In genomic region chr11:60076790-60077189, GRCm38 (mm10) we compare ENCODE assay signal across 10 mouse cellular contexts. TPM values are rescaled to one million over a fixed set of nuclear protein-coding genes. Genes with fewer than 3 reads are reported as not detected.
DNase-seq lines count a peak whose midpoint lies in the region; ATAC-seq and TF ChIP-seq lines count a peak whose summit lies in the region.
"Had no signal": no experiment of that assay in that cellular context is flagged by ENCODE, and none has a peak within 500 bp of the region (broad histone marks: within the 10 kb centered on the region; RNA-seq: fewer than 3 reads in every experiment).

No protein-coding gene starts in this region.

- peak; percentile 61 for DNase-seq in kidney, adult 18-20 months
- DNase-seq in MN1 (ENCODE audit: low spot score), result peak; percentile 89
- peak; percentile 76 to 77 for DNase-seq in cerebellum, adult 2 months
- peak; percentile 61 for DNase-seq in gastrocnemius, postnatal 14 days
- DNase-seq in layer of hippocampus, adult 9-11 months, result peak; percentile 61
- DNase-seq in splenic B cell, adult 2 months (ENCODE audit: low read depth, low spot score), result peak; percentile 86

- no peak overlapping the region for H3K27ac ChIP-seq in kidney, embryonic 16.5 days (ENCODE audit: low read length)
- H3K27ac ChIP-seq in cerebellum, adult 2 months (ENCODE audit: insufficient read depth, low read length), result no peak overlapping the region
- H3K27ac ChIP-seq: neural tube, embryonic 12.5 days had no signal

- peaks cover 9% of the 10 kb centered on the region; the same call in 1 of the 2 replicates for H3K4me1 ChIP-seq in kidney, embryonic 16.5 days (ENCODE audit: insufficient read depth, low read length)
- peaks cover 9% of the 10 kb centered on the region for H3K4me1 ChIP-seq in cerebellum, adult 2 months (ENCODE audit: control insufficient read depth, insufficient read depth, low read length)
- H3K4me1 ChIP-seq: neural tube, embryonic 12.5 days had no signal

- H3K4me3 ChIP-seq in kidney, embryonic 16.5 days (ENCODE audit: low read length), result no peak overlapping the region
- H3K4me3 ChIP-seq in cerebellum, adult 2 months (replicated peaks; ENCODE audit: insufficient read depth, low read depth, low read length), result no peak overlapping the region
- H3K4me3 ChIP-seq: erythroblast, embryonic 14.5 days; neural tube, embryonic 12.5 days had no signal

- intact Hi-C loops in gastrocnemius, postnatal 14 days (cut with DNase I; ENCODE audit: low total_unique reads), result loop anchor here (5.0 kb wide), 3 partner anchors 49 to 194 kb away; no protein-coding TSS in a partner anchor

- no peak overlapping the region for H3K4me2 ChIP-seq in kidney, embryonic 16.5 days (replicated peaks; ENCODE audit: low read depth, low read length)
- H3K4me2 ChIP-seq: neural tube, embryonic 12.5 days had no signal

- TF ChIP-seq POLR2A in cerebellum, adult 2 months (IDR thresholded peaks at IDR 0.05; ENCODE audit: borderline replicate concordance, insufficient read depth, low read length), result no peak

- H3K27me3 ChIP-seq in kidney, embryonic 16.5 days (ENCODE audit: insufficient read depth, low read length), result no peaks in the 10 kb centered on the region
- H3K27me3 ChIP-seq in cerebellum, adult 2 months (ENCODE audit: control insufficient read depth, insufficient read depth, low read length), result no peaks in the 10 kb centered on the region
- H3K27me3 ChIP-seq in splenic B cell, adult 2 months (ENCODE audit: control insufficient read depth, insufficient read depth, low read length, poor library complexity, severe bottlenecking), result no peaks in the 10 kb centered on the region
- H3K27me3 ChIP-seq: neural tube, embryonic 12.5 days had no signal

- H3K9me3 ChIP-seq in kidney, embryonic 16.5 days (ENCODE audit: low read length), result no peaks in the 10 kb centered on the region
- H3K9me3 ChIP-seq: neural tube, embryonic 12.5 days had no signal

- no peak for ATAC-seq in kidney, embryonic 16.5 days (ENCODE audit: low FRiP score, low TSS enrichment)
- ATAC-seq in megakaryocyte-erythroid progenitor cell, adult 5-6 weeks (replicated peaks; ENCODE audit: low FRiP score, low TSS enrichment, poor library complexity, severe bottlenecking), result peak; percentile 70

- peak; percentile 77 for TF ChIP-seq CTCF in cerebellum, adult 2 months (IDR thresholded peaks at IDR 0.05; ENCODE audit: borderline replicate concordance, insufficient read depth, low read depth, low read length)

- no peak overlapping the region for H3K9ac ChIP-seq in kidney, embryonic 16.5 days (replicated peaks; ENCODE audit: low read length)
- H3K9ac ChIP-seq: neural tube, embryonic 12.5 days had no signal

- H3K36me3 ChIP-seq in kidney, embryonic 16.5 days (ENCODE audit: insufficient read depth, low read length), result no peaks in the 10 kb centered on the region
- H3K36me3 ChIP-seq in splenic B cell, adult 2 months (ENCODE audit: control insufficient read depth, insufficient read depth, low read length, poor library complexity, severe bottlenecking), result no peaks in the 10 kb centered on the region
- H3K36me3 ChIP-seq: neural tube, embryonic 12.5 days had no signal

- WGBS in kidney, embryonic 16.5 days, result 13% methylated on average over 4 of the region's 4 CpGs
- WGBS in cerebellum, adult 2 months, result 17% methylated on average over 4 of the region's 4 CpGs

RNA-seq across cellular contexts. Expression of gene Rai1, which starts 28.0 kb away (rescaled TPM):
- polyA plus RNA-seq in kidney, embryonic 16.5 days (2015; fragmentation: Nextera tagmentation; extraction: Ambion mirVana), result 21.5 and 24.0 TPM in 2 replicates
- 39.3 and 42.5 TPM in 2 replicates for polyA plus RNA-seq in cerebellum, adult 2 months (2012; rRNA removed)
- 10 to 100 TPM; 15.9 to 18.3 TPM for total RNA-seq in gastrocnemius, postnatal 14 days (2021)
- 55.9 and 58.6 TPM in 2 replicates for total RNA-seq in megakaryocyte-erythroid progenitor cell, adult 5-6 weeks (2014; fragmentation: Nextera tagmentation)
- total RNA-seq in megakaryocyte-erythroid progenitor cell, adult 5-6 weeks (2017), result 5.9 and 8.3 TPM in 2 replicates

RNA-seq across cellular contexts. Expression of gene Pemt, which starts 30.5 kb away (rescaled TPM):
- polyA plus RNA-seq in kidney, embryonic 16.5 days (2015; fragmentation: Nextera tagmentation; extraction: Ambion mirVana), result 11.2 and 12.2 TPM in 2 replicates
- 6.8 and 7.5 TPM in 2 replicates for polyA plus RNA-seq in cerebellum, adult 2 months (2012; rRNA removed)
- 1 to 10 TPM; 4.4 to 5.5 TPM for total RNA-seq in gastrocnemius, postnatal 14 days (2021)
- total RNA-seq in megakaryocyte-erythroid progenitor cell, adult 5-6 weeks (2014; fragmentation: Nextera tagmentation), result 10.9 and 18.9 TPM in 2 replicates
- total RNA-seq in megakaryocyte-erythroid progenitor cell, adult 5-6 weeks (2017), result 2.0 and 5.7 TPM in 2 replicates
